Mouse (Mus musculus) cerebellum, adult 11-12 months (tissue): ENCODE data around the gene Schip1.

Experiments
- DNase-seq: peaks from one replicate; pipeline ENCODE4 v3.0.0; 2022

The Schip1 gene

DNA sequence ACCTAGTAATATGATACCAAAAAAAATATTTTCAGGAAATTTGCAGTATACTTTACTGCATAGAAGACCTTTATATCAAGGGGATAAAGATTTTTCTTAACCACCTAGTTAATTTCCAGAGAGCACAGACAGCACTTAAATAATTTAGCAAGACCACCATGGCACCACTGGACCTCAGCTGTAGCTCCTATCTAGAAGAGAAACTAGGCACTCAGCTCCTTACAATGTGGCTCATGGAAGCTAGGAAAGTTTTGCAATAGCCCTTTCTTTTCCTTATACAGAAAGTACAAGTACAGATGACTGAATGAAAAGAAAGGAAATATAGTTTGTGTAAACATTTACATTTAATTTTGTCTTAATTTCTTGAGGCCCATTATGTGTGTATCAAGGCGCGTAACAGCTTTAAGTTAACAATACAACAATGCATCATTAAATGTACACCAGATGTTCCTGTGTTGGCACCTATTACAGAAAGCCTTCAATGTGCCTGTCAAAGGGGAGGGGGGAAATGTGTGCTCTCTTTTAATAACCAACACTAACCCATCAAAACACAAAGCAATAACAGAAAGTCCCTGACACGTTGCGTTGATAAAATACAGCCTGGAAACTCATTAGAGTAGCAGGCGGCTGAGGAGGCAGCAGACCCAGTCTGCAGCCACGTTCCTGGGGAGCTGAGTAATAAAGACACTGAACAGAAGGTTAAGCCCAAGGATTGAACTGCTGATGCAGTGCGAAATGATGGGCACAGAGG, 218.4 kb downstream of the Schip1 start:
- no peak for DNase-seq

DNA sequence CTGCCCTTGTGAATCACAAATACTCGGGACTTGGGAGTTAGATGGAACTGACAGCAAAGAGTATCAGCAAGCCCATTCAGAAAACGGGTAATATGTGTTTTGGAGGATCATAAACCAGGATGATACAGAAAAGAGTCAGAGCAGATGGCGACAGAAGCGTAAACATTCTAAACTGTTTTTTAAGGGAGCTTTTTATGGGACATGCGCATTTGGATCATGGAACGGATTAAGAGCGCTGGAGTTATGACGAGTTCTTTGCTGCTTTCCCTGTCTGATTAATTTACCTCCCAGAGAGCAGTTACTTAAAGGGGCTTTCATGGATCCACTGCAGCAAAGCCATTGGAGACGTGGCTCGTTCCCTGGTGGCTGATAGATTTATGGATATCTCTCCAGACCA, 219.0 kb downstream of the Schip1 start:
- no peak for DNase-seq

DNA sequence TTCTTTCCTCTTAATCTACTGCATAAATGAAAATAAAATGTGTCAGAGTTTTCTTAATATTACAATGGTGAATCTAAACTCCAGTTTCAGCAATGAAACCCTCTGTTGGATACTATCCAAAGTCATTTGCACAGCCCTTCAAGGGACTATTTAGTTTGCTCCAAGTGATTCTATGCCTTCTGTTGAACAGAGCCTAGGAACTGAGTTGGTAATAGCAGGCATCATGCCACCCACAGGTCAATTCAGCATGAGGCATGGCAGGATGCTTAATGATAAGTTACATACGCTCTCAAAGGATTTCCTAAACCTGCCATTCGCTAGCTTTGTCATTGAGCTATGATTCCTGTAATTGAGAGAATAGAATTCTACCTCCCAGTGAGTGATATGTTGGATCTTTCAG, 219.9 kb downstream of the Schip1 start:
- DNase-seq, result no peak

DNA sequence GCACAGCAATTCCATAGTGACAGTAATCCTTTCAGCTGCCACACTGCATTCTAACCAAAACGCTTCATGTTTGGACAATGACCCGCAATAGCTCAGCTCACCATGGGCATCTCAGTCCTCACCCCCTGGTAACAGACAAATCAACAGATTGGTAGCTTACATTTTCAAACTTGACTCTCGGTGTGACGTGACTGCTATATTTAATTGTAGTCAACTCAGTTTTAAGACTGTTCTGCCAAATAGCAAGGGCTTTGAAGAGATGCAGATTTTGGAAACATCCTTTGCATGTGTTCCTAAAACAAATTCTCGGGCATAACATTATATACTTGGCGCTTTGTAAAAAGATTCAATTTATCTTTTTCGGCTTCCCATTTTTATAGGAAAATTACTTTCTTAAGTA, 232.2 kb downstream of the Schip1 start:
- no peak for DNase-seq

DNA sequence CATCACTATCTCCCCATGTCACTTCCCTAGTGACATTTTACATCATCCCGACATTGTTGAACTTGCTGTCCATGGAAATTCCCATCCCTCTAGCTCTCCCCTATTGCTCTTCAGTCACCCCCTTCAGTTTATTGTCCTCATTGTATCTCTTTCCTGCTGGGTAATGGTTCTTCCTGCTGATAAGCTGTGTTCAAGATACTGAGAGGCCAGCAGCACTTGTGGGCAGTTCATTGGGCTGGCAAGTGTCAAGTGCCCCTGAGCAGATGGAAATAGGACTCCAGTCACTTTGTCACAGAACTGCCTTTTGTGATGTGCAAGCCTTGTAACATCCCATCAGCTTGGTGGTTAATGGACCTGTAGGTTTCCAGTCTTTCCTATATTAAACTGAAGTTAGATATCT, 241.0 kb downstream of the Schip1 start:
- no peak for DNase-seq

DNA sequence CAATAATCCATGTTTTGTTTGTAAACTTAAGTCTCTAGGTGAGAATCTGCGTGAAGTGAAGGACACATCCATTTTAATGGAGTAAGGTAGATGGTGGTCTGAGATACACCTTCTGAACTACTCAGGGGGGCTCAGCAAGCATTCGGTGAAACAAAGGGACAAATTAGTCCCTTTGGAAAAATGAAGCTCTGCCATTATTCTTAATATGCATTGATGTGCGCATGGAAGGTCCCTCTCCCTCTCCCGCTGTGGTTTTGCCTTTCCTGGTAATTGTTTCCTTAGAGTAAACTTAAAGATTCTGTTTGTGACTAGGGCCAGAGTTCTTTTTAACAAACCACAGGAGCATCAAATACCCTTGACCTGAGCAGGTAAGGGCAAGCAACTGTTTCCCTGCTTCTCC, 242.1 kb downstream of the Schip1 start:
- no peak for DNase-seq

DNA sequence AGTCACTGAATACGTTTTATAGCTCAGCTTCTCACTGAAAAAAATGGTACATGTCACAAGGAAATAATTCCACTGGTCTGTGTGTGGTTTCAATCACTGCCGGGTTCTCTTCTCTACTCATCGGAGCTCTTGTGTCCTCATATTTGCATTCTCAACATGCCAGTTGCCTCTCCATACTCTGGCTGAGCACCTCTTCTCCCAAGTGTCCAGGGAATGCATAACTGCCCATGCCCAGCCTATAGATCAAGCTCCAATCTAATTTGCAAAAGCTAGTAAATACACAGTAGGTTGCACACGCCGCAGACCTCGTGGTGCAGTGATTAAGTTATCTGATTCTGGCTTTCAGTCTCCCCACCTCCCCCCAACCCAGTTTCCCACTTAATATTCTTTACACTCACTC, 261.0 kb downstream of the Schip1 start:
- no peak for DNase-seq

DNA sequence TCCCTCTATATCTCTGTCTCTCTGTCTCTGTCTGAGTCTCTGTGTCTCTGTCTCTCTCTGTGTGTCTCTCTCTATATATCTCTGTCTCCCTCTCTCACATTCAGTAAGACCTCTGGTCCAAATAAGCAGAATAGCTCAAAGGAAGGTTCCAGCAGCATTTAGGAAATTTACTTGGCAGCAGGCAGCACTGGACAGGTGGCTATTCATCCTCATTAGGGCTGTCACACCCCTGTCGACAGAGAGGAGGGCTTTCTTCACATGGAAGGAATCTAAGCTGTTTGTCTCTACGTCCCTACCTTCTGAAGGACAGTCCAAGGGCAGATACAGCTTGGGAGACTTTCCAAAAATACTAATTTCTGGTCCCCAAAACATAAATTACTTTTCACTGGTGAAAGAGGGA, 267.9 kb downstream of the Schip1 start:
- no peak for DNase-seq

DNA sequence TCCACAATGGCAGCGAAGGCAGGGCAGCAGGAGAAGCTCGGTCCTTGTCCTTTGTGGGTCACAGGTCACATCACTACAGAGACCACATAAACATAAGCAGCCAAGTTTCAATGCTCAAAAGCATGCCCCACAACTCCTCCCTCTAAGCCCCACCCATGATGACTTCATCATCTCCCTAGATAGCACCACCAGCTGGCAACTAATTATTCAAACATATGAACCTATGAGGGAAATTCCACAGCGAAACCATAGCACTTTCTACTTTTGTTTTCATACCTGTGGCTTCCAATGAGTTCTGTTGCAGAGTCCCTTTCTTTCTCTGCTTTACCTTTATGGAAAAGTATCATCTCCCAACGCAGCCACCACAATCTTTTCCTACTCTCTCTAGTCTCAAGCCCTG, 270.9 kb downstream of the Schip1 start:
- DNase-seq, result no peak

DNA sequence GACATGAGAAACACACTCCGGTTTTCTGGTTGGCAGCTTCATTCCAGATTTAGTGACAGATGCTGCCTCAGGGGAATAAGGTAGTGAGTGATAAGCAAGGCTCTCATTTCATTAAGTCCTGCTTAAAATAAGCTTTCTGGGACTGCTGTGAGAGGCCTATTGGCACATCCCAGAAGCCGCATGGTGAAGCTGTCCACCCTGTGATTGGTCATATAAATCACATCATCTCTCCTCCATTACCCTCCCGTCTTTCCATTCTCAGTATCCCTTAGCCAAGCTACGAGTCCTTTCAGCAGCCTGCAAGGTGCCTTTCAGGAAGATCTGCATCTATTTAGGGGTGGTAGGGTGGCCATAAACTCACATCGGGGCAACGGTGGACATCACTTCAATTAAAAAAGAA, 286.0 kb downstream of the Schip1 start:
- DNase-seq, result no peak

DNA sequence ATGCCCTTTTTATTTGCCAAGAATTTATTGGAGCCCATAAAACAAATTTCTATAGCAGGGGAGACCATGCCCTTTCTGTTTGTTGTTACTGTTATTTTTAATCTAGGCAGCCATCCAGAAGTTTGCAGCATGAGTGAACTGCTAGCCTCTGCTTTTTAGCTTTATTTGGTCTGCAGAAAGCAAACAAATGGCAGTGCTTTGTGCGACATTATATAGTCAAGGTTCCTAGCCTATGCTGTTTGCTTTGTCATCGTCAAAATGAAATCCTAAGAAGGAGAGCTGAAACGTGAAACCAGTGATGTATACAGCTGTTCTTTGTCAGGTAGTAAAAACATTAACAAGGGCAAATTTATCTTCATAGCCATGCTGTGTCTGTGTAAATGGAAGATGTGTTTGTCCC, 286.9 kb downstream of the Schip1 start:
- DNase-seq, result no peak

DNA sequence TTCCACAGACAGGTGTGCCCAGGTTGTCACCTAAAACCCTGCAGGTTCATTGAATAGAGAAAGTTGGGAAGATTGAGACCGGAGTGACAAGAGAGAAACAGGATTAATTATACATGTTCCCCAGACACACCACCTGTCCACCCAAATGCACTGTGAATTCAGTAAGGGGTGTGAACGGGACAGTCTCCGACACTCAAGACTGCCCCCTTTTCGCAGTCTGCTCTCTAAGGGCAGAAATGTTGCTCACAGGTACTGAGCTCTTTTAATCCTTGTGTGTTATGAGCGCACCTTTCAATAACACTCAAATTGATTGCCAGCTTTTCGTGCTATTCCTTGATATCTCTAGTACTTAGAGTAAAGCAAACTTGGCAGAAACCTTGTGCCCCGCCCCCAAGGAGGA, 288.4 kb downstream of the Schip1 start:
- no peak for DNase-seq

DNA sequence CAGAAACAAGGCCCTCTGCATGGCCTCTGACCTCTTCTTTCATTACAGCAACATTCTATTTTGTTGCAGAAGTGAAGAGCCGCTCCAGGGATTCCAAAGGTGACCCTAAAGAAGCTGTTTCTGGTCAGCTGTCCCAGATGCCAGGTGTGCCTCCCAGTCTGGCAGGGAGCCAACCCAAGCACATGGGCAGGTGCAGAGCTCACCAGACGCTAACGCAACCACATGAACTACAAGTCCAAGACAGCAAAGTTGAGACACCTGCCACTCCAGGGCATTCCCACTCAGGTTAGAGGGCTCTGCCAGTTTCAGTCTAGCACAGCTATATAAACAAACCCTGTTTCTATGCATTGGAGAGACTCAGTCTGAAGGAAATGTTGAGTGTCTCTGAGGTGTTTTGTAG, 288.9 kb downstream of the Schip1 start:
- DNase-seq, result no peak

DNA sequence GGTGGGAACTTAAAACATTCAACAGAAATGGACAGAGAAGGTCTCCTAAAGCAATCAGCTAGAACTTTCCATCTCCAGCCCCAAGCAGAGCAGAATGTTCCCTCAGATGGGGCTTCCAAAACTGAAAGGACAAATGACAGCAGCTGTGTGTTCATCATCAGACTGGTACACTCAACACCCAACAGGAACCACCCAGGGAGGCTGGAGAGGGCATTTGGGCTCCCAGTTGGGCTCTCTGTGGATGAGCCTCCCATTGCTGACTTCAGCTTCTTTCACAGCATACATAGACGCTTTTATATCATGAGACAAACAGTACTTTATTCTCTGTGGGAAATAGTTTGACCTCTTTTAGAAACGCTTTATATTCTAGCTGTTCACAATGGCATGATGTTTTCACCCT, 291.9 kb downstream of the Schip1 start:
- DNase-seq, result no peak

DNA sequence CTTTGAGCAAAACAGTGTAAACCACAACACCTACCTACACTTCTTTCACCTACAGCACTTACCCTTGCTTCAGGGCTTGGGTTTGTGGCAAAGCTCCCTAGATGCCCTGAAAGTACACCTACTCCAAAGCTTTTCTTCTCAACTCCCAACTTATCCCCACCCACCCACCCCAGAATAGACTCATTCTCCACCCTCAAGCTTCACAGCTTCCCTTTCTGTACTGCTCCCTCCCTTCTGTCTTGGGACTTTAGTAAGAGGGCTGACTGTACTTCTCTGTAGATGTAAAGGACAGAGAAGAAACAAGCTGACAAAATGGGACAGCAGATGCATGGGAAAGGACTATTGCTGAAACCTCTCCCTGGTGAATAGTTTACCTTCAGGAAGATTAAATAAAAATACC, 303.4 kb downstream of the Schip1 start:
- DNase-seq, result no peak

DNA sequence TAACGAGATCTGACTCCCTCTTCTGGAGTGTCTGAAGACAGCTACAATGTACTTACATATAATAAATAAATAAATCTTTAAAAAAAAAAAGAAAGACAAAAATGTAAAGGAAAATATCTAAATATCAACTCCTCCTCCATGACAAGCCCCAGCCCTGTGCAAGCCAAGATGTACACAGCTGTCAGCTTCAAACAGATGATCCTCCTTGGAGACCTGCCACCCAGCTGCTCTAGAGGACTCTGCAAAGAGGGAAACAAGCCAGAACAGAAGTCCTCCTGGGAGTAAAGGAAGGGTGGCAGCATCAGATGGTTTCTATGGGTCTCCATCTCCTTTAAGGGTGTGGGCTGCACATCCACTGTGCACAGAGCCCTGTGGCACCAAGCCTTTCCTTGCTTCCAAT, 308.3 kb downstream of the Schip1 start:
- DNase-seq, result no peak

DNA sequence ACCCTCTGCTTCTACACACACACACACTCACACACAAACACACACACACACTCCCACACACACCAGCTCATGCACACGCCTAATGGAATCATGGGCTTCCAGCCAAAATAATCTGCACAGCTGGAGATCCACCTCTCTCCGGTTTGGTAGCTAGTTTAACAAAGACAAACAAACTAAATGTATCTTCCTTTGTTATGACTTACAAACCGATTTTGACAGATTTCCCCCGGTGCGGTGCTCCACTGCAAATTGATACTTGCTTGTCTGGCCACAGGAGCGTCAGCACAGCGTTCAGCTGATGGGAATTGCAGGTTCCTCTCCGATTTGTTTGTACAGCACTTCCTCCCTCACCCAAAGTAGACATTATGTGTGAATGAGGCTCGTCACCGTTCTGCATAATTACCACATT, 310.5 kb downstream of the Schip1 start:
- no peak for DNase-seq

DNA sequence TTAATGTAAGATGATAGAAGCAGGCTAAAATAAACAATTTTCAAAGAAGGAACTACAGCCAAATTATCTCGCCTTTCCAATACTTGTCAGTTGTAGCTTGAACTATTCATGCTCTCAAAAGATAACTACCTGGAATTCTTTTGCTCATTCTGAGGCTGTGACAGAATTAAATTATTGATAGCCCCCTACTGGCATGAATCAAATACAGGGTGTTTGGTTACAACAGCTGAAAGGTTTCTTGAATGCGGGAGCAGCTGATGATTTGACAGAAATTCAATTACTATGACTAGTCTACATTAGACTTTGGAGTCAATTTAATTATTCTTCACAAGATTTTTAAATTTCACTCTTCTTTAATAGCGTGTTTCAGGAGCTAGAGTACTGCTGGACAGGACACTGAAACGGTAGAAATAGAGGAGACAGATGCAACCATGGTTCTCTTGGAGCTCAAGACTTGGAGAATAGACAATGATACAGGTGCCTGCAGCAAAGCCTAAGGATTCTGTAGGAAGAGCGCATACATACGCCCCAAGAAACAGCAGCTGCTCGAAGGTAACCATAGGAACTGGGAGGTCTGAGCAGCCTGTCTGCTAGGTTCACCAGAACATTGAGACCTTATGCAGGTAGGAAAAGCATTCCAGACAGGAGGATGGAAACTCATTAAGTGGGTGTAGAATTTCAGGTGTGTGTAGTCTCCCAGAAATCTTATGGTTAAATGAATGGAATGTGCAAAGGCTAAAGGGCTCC, 313.0 kb downstream of the Schip1 start:
- no peak for DNase-seq

DNA sequence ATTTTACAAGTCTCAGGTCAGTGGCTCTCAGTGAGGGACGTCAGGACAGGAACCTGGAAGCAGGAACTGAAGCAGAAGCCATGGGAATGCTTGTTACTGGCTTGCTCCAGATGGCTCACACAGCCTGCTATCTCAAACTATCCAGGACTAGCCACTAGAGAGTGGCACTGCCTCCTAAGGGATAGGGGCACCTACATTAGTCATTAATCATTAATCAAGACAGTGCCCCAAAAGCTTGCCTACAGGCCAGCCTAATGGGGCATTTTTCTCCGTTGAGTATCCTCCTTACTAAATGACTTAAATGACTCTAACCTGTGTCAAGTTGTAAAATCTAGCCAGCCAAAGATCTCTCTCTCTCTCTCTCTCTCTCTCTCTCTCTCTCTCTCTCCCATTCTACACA, 314.2 kb downstream of the Schip1 start:
- DNase-seq, result no peak

DNA sequence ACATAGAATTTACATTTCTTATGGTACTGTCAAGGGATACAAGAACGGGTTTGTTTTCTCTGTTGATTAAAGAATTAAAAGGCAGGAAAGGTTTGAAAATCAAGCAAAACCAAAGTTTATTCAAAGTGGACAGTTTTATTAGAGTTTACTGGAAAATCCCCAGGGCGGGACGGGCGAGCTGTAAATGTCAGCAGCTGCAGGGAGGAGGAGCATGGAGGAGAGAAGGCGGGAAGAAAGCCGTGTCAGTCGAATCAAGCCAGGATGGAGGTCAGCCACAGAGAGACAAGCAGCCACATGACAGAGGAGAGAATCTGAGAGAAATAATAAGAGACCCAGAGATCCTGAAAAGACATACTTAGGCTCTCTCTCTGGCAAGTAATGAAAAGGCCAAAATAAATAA, 314.6 kb downstream of the Schip1 start:
- no peak for DNase-seq

DNA sequence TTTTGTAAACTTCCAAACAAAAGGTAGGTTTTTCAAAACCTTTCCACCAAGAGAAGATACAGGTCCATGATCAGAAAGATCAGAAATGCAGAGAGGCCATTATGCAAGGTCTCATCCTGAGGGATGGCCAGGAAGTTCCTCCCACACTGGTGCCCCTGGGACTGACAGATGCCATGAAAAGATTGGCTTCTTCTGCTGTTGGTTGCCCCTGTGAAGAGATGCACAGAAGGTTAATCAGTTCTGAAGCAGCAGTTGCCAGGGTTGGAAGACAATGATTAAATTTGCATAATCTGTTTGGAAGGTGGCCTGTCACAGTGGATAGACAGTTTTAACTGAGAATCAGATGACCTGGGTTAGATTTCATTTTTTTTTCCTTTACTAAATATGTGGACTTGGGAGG, 319.1 kb downstream of the Schip1 start:
- DNase-seq, result no peak

DNA sequence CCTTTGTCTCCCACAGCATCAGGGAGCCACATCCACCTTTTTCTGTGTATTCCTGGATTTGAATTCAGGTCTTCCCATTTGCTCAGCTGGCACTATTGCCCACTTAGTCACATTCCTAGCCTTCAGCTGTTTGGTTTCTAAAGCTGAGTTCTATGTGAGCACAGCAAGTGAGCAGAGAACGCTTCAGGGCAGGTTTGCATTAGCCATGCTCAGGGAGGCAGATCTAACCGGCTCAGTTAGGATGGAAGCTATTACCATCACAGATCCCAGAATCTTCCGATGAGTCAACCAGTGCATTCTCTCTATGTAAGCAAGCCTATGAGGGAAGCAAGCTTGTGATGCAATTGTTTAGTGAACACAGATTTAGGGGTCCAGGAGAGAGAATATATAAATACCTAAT, 320.9 kb downstream of the Schip1 start:
- no peak for DNase-seq

DNA sequence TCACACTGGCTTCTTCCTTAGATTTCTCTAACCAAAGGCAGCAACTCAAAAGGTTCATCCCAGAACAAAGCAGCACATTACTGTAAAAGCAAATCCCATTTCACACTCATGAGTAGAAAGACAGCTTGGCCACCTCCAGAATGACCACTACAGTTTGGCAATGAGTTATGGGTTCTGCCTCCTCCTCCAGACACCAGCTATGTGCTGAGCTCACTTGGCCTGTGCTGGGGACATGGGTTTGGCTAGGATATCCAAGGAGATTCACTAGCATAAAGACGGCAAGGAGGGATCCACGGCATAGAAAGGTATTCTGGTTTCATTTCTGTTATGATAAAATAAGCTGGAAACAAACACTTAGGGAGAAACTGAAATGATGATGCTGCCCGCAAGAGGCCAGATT, 323.4 kb downstream of the Schip1 start:
- DNase-seq, result no peak

DNA sequence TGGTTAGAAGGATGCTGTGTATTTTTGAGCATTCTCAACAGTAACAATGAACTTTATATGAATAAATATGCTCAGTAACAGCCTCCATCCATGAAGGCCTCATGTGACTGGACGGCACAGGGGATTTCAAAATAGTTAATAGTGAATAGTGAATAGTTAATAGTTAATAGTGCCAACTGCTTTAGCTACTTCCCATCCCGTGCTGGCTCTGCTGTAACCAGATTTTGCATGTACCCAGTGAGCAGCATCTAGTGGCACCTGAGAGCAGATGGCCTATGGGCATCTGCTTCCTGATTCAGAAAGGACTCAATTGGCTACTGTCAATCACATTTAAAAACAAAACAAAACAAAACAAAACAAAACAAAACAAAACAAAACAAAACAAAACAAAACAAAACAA, 329.0 kb downstream of the Schip1 start:
- no peak for DNase-seq

DNA sequence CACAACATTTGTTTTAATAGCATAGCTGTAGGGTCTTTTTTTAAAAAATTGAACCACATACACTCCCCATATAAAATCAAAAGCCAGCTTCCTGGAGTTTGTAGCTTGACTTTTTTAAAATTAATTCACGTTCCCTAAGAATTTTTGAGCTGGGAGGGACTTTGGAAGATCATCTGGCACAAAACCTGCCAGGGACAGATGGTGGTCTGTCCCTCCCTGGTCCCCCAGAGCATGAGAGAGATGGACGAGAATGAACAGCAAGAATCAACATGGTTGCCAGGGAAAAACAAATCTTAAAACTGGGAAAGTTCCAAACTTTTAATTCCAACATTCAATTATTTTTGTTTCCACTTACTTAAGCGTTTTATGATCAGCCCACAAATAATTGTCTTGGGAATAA, 334.1 kb downstream of the Schip1 start:
- no peak for DNase-seq
